Mouse (Mus musculus): ENCODE measurements around the gene Fam228b.

- TF ChIP-seq CTCF (IDR thresholded peaks at IDR 0.05; ENCODE audit: control insufficient read depth, insufficient read depth, low read length) = no peak
- TF ChIP-seq POLR2A (IDR thresholded peaks at IDR 0.05; ENCODE audit: borderline replicate concordance, control insufficient read depth, low read depth, low read length) = no peak
Measured at GRCm38 (mm10) chr12:4717417-4717816, 51.6 kb downstream of the Fam228b start.

All from bone marrow, adult 2 months (tissue).